In genomic region chr8:84840248-84840999, GRCm38 (mm10) we compare ENCODE assay signal across 8 mouse cellular contexts. TPM values are rescaled to one million over a fixed set of nuclear protein-coding genes. Genes with fewer than 3 reads are reported as not detected.
DNase-seq lines count a peak whose midpoint lies in the region; ATAC-seq lines count a peak whose summit lies in the region.

TSS of gene Rad23a (minus strand) at chr8:84840665.

- peak; percentile 97 for ATAC-seq in inflammation-experienced regulatory T-cells, adult 6 months
- peak; percentile 84 for ATAC-seq in megakaryocyte-erythroid progenitor cell, adult 5-6 weeks (replicated peaks; ENCODE audit: low FRiP score, low TSS enrichment, poor library complexity, severe bottlenecking)

- peak; percentile 94 to 97 for DNase-seq in adrenal gland, adult (ENCODE audit: inconsistent age in 2 of 2, low spot score in 1 of 2)
- peak; percentile 97 for DNase-seq in embryo, embryonic 10.5 days (ENCODE audit: low spot score)
- DNase-seq in gastrocnemius, postnatal 14 days = peak; percentile 91
- DNase-seq in left cerebral cortex, postnatal 10 days (ENCODE audit: extremely low spot score in 1 of 2, low spot score in 2 of 2) = peak; percentile 92 to 95
- DNase-seq in right cerebral cortex, postnatal 25 days = peak; percentile 92
- DNase-seq in urinary bladder, postnatal 4 days (ENCODE audit: low spot score in 2 of 2) = peak; percentile 87 to 91

- intact Hi-C loops in gastrocnemius, postnatal 14 days (cut with DNase I; ENCODE audit: low total_unique reads) = no loop called here
- intact Hi-C loops in left cerebral cortex, postnatal 10 days (cut with DNase I) = no loop called here

RNA-seq across cellular contexts. Expression of gene Rad23a, which starts in this region (rescaled TPM):
- total RNA-seq in gastrocnemius, postnatal 14 days (2021) = 100 to 1,000 TPM; 122 to 124 TPM
- polyA plus RNA-seq in inflammation-experienced regulatory T-cells, adult 6 months (2017; shearing (Covaris generic)) = 100 to 1,000 TPM; 128 to 152 (median 145) TPM
- 10 to 100 TPM; 57.0 to 60.1 TPM for total RNA-seq in left cerebral cortex, postnatal 10 days (2021)
- total RNA-seq in megakaryocyte-erythroid progenitor cell, adult 5-6 weeks (2014; fragmentation: Nextera tagmentation) = 94.8 and 151 TPM in 2 replicates
- 38.4 and 43.7 TPM in 2 replicates for total RNA-seq in megakaryocyte-erythroid progenitor cell, adult 5-6 weeks (2017)

Comparison
In these comparisons a context has a peak if more than half of its experiments do, and no peak if none do; other contexts are left out.
1. Peak in every context shown above with its lines: DNase-seq and ATAC-seq.